Mouse (Mus musculus) limb, embryonic 12.5 days (tissue): ENCODE measurements at regions not wholly inside any gene's neighbourhood (a gene's known extent, or its start where the extent isn't known, plus 50 kb on each side); places are given as distances from the start of the nearest gene placed in this dataset.
"Not testable (repeated sequence)": the region's sequence is repeated elsewhere in the genome, so short reads cannot be mapped to it uniquely, and the experiment has no call there.

Experiments used
- ATAC-seq: fragments of 200-750 bp; cut with Nextera tagmentation; 2 replicates; pipeline ENCODE4 v1.8.0; 2017; ENCODE audit warnings: low read depth, moderate TSS enrichment; ENCODE audit not compliant: insufficient number of reproducible peaks, insufficient read depth, low FRiP score, low TSS enrichment
- H3K27ac ChIP-seq: fragments of 300-500 bp; sonication (generic); 2 replicates; pipeline ENCODE4 v1.5.1; 2016; ENCODE audit warnings: mild to moderate bottlenecking, moderate library complexity
- H3K27me3 ChIP-seq: fragments of 300-500 bp; sonication (generic); 2 replicates; pipeline ENCODE4 v1.6.1; 2016; ENCODE audit warnings: mild to moderate bottlenecking, moderate library complexity
- H3K36me3 ChIP-seq: fragments of 300-500 bp; sonication (generic); 2 replicates; pipeline ENCODE4 v1.6.1; 2016; ENCODE audit warnings: mild to moderate bottlenecking, moderate library complexity
- H3K4me1 ChIP-seq: fragments of 300-500 bp; sonication (generic); replicated peaks from 2 replicates; pipeline ENCODE4 v1.6.1; 2016
- H3K4me2 ChIP-seq: fragments of 300-500 bp; sonication (generic); 2 replicates; pipeline ENCODE4 v1.6.1; 2016; ENCODE audit warnings: mild to moderate bottlenecking, moderate library complexity
- H3K4me3 ChIP-seq: fragments of 300-500 bp; sonication (generic); replicated peaks from 2 replicates; pipeline ENCODE4 v1.5.1; 2016; ENCODE audit warnings: mild to moderate bottlenecking
- H3K9ac ChIP-seq: fragments of 300-500 bp; sonication (generic); replicated peaks from 2 replicates; pipeline ENCODE4 v1.6.1; 2016; ENCODE audit warnings: mild to moderate bottlenecking, moderate library complexity
- H3K9me3 ChIP-seq: fragments of 300-500 bp; sonication (generic); 2 replicates; pipeline ENCODE4 v1.6.1; 2016; ENCODE audit warnings: mild to moderate bottlenecking, moderate library complexity
- WGBS: fragments of 180-500 bp; shearing (Covaris S2); methylation state at CpG from one replicate; pipeline ENCODE4 v1.1.7; 2016; 5-methylcytosine and 5-hydroxymethylcytosine counted together

GRCm38 (mm10) chr3:138644286-138644951 lies 97.6 kb upstream of the Tspan5 start:
- peak overlapping the region; percentile 38 for H3K9ac ChIP-seq
- peaks cover 26% of the 10 kb centered on the region for H3K4me1 ChIP-seq
- ATAC-seq, result peak; percentile 79
- no peaks in the 10 kb centered on the region for H3K36me3 ChIP-seq
- 1% methylated on average over 19 of the region's 19 CpGs for WGBS
- H3K27ac ChIP-seq, result peak overlapping the region; percentile 84
- peak overlapping the region; percentile 27 for H3K4me3 ChIP-seq
- H3K27me3 ChIP-seq, result no peaks in the 10 kb centered on the region
- peaks cover 6% of the 10 kb centered on the region; the same call in 1 of the 2 replicates for H3K9me3 ChIP-seq
- peak overlapping the region; percentile 60 for H3K4me2 ChIP-seq

DNA sequence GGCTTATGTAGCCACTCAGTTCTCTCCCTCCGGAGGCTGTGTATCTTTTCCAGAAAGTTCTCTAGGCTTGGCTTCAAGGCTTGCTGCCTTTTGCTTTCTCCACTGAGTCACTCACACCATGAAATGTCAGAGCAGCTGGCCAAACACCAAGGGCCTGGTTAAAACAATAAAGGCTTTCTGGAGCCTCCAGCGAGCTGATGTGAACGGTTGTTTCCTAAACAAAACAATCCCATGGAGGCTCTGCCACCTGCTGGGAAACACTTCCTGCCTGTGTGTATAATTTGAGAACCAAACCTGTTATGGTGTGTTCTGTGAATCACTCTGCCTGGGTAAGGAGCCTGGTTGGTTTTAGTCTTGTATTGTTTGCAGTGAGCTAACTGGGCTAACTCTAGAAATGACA lies 96.7 kb upstream of the Tspan5 start:
- H3K27me3 ChIP-seq, result no peaks in the 10 kb centered on the region
- no peaks in the 10 kb centered on the region for H3K36me3 ChIP-seq
- 0 out of 2 replicates have a peak, but pooled peaks have one; percentile 27 for ATAC-seq
- H3K9ac ChIP-seq, result no peak overlapping the region
- H3K4me1 ChIP-seq, result peaks cover 26% of the 10 kb centered on the region
- peak overlapping the region; percentile 60; the same call in 1 of the 2 replicates for H3K4me2 ChIP-seq
- peaks cover 6% of the 10 kb centered on the region; the same call in 1 of the 2 replicates for H3K9me3 ChIP-seq
- peak overlapping the region; percentile 84 for H3K27ac ChIP-seq
- WGBS, result 16% methylated on average over 3 of the region's 3 CpGs
- H3K4me3 ChIP-seq, result no peak overlapping the region

- H3K4me1 ChIP-seq, result peaks cover 38% of the 10 kb centered on the region
- no peak overlapping the region for H3K27ac ChIP-seq
- H3K27me3 ChIP-seq, result no peaks in the 10 kb centered on the region
- ATAC-seq, result no peak
- no peak overlapping the region for H3K9ac ChIP-seq
- no peaks in the 10 kb centered on the region for H3K36me3 ChIP-seq
- H3K9me3 ChIP-seq, result no peaks in the 10 kb centered on the region
- no peak overlapping the region for H3K4me2 ChIP-seq
- H3K4me3 ChIP-seq, result no peak overlapping the region
- WGBS, result 91% methylated on average over 6 of the region's 6 CpGs
These were observed 92.3 kb upstream of the Tspan5 start for GRCm38 (mm10) chr3:138649699-138650098.

DNA sequence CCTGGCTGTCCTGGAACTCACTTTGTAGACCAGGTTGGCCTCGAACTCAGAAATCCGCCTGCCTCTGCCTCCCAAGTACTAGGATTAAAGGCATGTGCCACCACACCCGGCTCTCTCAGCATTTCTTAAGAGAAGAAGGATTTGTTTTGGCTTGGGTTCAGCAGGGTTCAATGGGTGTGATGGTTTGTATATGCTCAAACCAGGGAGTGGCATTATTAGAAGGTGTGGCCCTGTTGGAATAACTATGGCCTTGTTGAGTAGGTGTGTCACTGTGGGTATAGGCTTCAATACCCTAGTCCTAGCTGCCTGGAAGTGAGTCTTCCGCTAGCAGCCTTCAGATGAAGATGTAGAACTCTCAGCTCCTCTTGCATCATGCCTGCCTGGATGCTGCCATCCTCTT lies 91.3 kb upstream of the Tspan5 start:
- H3K9ac ChIP-seq, H3K36me3 ChIP-seq, H3K4me2 ChIP-seq, H3K9me3 ChIP-seq, ATAC-seq, H3K4me3 ChIP-seq, H3K27me3 ChIP-seq, H3K27ac ChIP-seq: not testable (repeated sequence)
- peaks cover 28% of the 10 kb centered on the region for H3K4me1 ChIP-seq
- 90% methylated on average over 4 of the region's 4 CpGs for WGBS

DNA sequence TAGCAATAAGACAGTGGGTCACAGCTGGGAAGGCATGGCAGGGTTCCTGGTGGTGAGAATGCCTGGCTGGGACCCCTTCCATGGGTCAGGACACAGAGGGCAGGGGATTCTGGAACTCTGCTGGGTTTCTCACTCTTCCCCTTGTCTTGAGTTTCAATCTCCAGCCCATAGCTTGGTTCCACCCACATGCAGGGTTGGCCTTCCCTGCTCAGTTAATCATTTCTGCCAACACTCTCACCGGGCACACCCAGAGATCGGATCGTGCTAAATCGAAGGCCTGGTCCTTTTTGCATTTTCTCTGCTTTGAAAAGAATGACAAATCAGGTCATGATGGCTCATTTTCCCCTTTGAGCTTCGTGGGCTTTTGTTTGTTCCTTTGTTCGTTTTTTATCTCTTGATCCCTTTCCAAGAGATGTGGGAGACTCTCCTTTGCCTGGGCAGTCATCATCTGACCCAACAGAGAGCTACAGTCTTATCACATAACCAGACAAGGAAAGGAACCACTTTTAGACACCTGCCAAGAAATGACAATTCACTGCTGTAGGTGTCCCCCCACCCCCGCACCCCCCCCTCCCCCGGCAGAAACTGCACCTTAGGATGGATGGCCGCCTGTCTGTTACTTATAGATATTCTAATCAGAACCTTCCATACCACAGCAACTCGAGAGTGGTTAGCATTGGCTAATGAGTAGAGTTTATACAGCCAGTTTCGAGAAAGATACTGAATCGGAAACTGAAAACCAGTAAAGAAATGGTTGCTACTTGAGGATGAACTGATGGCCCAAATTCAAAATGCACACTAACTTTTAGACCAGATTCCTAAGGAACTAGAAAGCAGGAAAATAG lies 90.4 kb upstream of the Tspan5 start:
- WGBS, result 89% methylated on average over 12 of the region's 12 CpGs
- H3K36me3 ChIP-seq, result no peaks in the 10 kb centered on the region
- H3K27me3 ChIP-seq, result no peaks in the 10 kb centered on the region
- no peak overlapping the region for H3K9ac ChIP-seq
- H3K4me2 ChIP-seq, result no peak overlapping the region
- H3K27ac ChIP-seq, result peak overlapping the region; percentile 68
- no peak for ATAC-seq
- H3K4me3 ChIP-seq, result no peak overlapping the region
- peaks cover 5% of the 10 kb centered on the region; the same call in 1 of the 2 replicates for H3K9me3 ChIP-seq
- H3K4me1 ChIP-seq, result peaks cover 24% of the 10 kb centered on the region

- 72% methylated on average over 2 of the region's 2 CpGs for WGBS
These were observed 89.8 kb upstream of the Tspan5 start for GRCm38 (mm10) chr3:138652206-138652605.

GRCm38 (mm10) chr3:138652685-138653084 lies 89.3 kb upstream of the Tspan5 start:
- Histone ChIP-seq H3K27me3 (no peaks in the 10 kb centered on the region), H3K27ac (peak overlapping the region; percentile 68)
- 22% methylated on average over 4 of the region's 4 CpGs for WGBS

More at GRCm38 (mm10) chr3:138652206-138652605, 89.8 kb upstream of the Tspan5 start:
- peaks cover 24% of the 10 kb centered on the region for H3K4me1 ChIP-seq
- no peaks in the 10 kb centered on the region for H3K36me3 ChIP-seq
- ATAC-seq, result no peak
- H3K9ac ChIP-seq, result no peak overlapping the region
- peaks cover 10% of the 10 kb centered on the region; the same call in 1 of the 2 replicates for H3K9me3 ChIP-seq
- H3K27me3 ChIP-seq, result no peaks in the 10 kb centered on the region
- no peak overlapping the region for H3K4me3 ChIP-seq
- peak overlapping the region; percentile 68 for H3K27ac ChIP-seq
- H3K4me2 ChIP-seq, result no peak overlapping the region

DNA sequence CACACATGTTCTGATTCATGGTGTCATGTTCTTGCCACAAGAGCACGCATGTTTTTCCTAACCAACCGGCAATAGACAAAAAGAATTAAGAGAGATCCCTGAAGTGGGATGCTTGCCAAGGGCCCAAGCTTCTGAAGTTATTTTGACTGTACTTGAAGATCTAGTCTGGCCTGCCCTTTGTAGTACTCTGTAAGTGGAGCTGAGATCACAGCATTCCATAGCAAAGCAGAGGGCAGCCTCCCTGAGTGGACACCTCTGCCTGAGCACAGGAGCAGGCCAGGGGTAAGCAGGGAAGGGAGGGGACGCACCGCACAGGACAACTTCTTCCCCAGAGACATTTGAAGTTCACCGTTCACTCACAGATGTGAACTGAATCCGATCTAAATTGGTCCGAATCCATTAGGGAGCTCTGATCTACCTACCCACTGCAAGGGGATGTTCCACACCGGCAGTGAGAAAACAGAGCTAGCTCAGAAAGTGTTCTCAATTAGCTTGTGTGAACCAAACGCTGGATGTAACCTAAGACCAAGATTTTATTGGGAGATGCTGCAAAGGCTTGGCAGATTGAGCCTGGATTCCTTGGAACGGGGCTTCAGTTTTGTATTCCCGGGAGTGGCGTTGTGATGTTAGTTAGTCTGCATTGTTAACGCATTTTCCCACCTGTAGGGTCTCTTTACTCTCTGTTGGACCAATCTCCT lies 88.3 kb upstream of the Tspan5 start:
- Histone ChIP-seq H3K9ac (no peak overlapping the region), H3K36me3 (no peaks in the 10 kb centered on the region), H3K9me3 (peaks cover 16% of the 10 kb centered on the region; the same call in 1 of the 2 replicates), H3K27me3 (no peaks in the 10 kb centered on the region), H3K4me3 (no peak overlapping the region), H3K4me2 (no peak overlapping the region), H3K27ac (peak overlapping the region; percentile 68), H3K4me1 (peaks cover 24% of the 10 kb centered on the region)
- no peak; the same call in 1 of the 2 replicates for ATAC-seq
- 62% methylated on average over 13 of the region's 13 CpGs for WGBS

More at GRCm38 (mm10) chr3:138652685-138653084, 89.3 kb upstream of the Tspan5 start:
- no peaks in the 10 kb centered on the region for H3K36me3 ChIP-seq
- H3K4me2 ChIP-seq, result no peak overlapping the region
- peak; percentile 73; the same call in 1 of the 2 replicates for ATAC-seq
- peaks cover 13% of the 10 kb centered on the region; the same call in 1 of the 2 replicates for H3K9me3 ChIP-seq
- peaks cover 24% of the 10 kb centered on the region for H3K4me1 ChIP-seq
- no peak overlapping the region for H3K4me3 ChIP-seq
- H3K9ac ChIP-seq, result no peak overlapping the region

GRCm38 (mm10) chr3:138654610-138655371 lies 87.2 kb upstream of the Tspan5 start:
- WGBS, result 80% methylated on average over 16 of the region's 16 CpGs
- H3K27me3 ChIP-seq, result no peaks in the 10 kb centered on the region
- no peak overlapping the region for H3K4me3 ChIP-seq
- ATAC-seq, result no peak
- H3K4me2 ChIP-seq, result no peak overlapping the region
- peaks cover 25% of the 10 kb centered on the region; the same call in 1 of the 2 replicates for H3K9me3 ChIP-seq
- H3K36me3 ChIP-seq, result no peaks in the 10 kb centered on the region
- peaks cover 24% of the 10 kb centered on the region for H3K4me1 ChIP-seq
- H3K9ac ChIP-seq, result no peak overlapping the region
- peak overlapping the region; percentile 25 for H3K27ac ChIP-seq

DNA sequence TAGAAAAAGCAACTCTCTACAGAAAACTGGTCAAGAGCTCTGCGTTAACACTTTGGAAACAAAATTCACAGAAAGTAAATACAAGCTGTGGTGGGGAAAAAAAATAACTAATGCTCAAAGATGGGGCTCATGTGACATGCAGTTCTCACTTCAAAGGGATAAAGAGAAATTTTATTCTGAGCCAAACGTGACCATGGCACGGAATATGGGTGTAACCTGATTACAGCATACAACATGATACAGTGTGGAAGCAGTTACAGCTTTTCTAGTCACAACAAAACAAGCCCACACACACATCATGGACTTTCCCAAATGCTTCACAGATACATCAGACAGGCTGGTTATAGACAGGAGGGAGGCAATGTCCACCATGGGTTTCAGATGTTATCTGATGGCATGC lies 86.5 kb upstream of the Tspan5 start:
- ATAC-seq, result no peak
- no peak overlapping the region for H3K9ac ChIP-seq
- no peak overlapping the region for H3K27ac ChIP-seq
- H3K4me2 ChIP-seq, result no peak overlapping the region
- no peak overlapping the region for H3K4me3 ChIP-seq
- H3K4me1 ChIP-seq, result peaks cover 24% of the 10 kb centered on the region
- no peaks in the 10 kb centered on the region for H3K36me3 ChIP-seq
- H3K27me3 ChIP-seq, result no peaks in the 10 kb centered on the region
- H3K9me3 ChIP-seq, result peaks cover 25% of the 10 kb centered on the region; the same call in 1 of the 2 replicates
- 82% methylated on average over 3 of the region's 3 CpGs for WGBS
